Mouse (Mus musculus): ENCODE results near the gene Dusp22. TPM values are rescaled to one million over a fixed set of nuclear protein-coding genes. Genes with fewer than 3 reads are reported as not detected.

The Dusp22 gene
- total RNA-seq, 1 experiment, result 6.9 TPM

DNA sequence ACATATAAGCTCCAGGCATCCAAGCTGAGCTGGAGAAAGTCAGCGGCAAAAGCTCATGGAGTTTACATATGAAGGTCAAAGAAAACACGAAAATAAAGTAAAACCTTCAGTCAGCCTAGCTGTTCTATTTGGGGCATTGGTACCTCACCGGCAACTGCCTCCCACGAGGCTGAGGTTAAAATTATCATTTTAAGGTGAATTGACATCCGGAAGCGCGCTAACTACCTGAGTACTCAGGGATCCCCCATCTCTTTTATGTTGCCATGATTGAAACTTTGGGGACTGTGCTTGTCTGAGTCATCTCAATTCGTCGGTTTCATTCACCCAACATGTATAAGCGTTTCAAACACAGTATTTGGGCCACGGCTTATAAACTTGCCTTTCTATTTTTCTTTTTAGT lies 88.5 kb downstream of the Dusp22 start:
- DNase-seq (ENCODE audit: low read depth, low spot score), result no peak
- in situ Hi-C loops (cut with MboI; ENCODE audit: low sequenced_read_pairs in 2 of 2, unreplicated experiment in 2 of 2), result no loop called here
- TF ChIP-seq CHD2 (IDR thresholded peaks at IDR 0.05; ENCODE audit: low read depth, low read length) (no peak), ZC3H11A (IDR thresholded peaks at IDR 0.05; ENCODE audit: borderline replicate concordance, low read depth, low read length) (no peak), MAFK (IDR thresholded peaks at IDR 0.05; ENCODE audit: insufficient read depth, low read depth, low read length) (no peak), ZNF384 (IDR thresholded peaks at IDR 0.05; ENCODE audit: low read depth, low read length) (no peak), HCFC1 (IDR thresholded peaks at IDR 0.05; ENCODE audit: borderline replicate concordance, insufficient read depth, low read length) (no peak)
- Histone ChIP-seq H3K4me3 (ENCODE audit: insufficient read depth in 1 of 2, low read depth in 1 of 2, low read length in 2 of 2, poor library complexity in 1 of 2, severe bottlenecking in 1 of 2) (no peak overlapping the region), H3K27ac (ENCODE audit: insufficient read depth, low read depth, low read length, poor library complexity, severe bottlenecking) (no peak overlapping the region), H3K4me1 (ENCODE audit: control insufficient read depth in 2 of 2, insufficient read depth in 2 of 2, low read length in 2 of 2, poor library complexity in 1 of 2) (peaks cover 0 to 5% of the 10 kb centered on the region in 2 experiments; a peak in 1 of 4 replicates), H3K9me3 (ENCODE audit: control insufficient read depth, insufficient read depth, low read depth, low read length) (no peaks in the 10 kb centered on the region), H3K9ac (ENCODE audit: insufficient read depth, low read depth, low read length, poor library complexity, severe bottlenecking) (no peak overlapping the region), H3K36me3 (ENCODE audit: control insufficient read depth, insufficient read depth, low read length, poor library complexity, severe bottlenecking) (no peaks in the 10 kb centered on the region)

DNA sequence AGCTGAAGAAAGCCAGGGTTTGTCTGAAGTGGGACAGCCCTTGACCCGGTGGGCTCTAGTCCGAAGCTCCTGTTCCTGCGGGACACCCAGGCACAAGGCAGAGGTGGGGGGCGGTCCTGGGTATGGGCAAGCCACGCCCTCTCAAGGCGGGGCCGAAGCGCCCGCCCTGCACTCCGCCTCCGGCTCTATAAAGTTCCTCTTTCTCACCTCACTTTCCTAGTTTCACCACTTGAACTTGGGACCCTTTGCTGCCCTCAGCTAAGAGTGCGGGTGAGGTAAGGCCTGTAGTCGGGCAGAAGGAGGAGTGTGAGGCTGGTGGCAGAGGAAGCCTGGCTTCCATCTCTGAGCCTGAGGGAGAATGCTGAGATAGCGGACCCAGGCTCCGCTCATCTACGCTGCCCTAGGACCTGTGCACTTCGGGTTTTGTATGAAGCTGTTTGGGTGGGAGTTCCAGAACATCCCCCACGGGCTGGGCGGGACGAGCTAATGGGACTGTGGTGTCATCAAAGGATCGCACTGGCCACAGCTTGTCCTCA lies 89.3 kb downstream of the Dusp22 start, which contains the start of gene Irf4:
Gene Irf4 (plus strand): TSS at position 206 of the 536 bp plus-strand sequence.
- Histone ChIP-seq H3K4me3 (ENCODE audit: insufficient read depth in 1 of 2, low read depth in 1 of 2, low read length in 2 of 2, poor library complexity in 1 of 2, severe bottlenecking in 1 of 2) (peak within 1 kb of the TSS; percentile 53 to 72), H3K4me1 (ENCODE audit: control insufficient read depth in 2 of 2, insufficient read depth in 2 of 2, low read length in 2 of 2, poor library complexity in 1 of 2) (peaks cover 0 to 5% of the 10 kb centered on the region in 2 experiments; a peak in 1 of 4 replicates), H3K36me3 (ENCODE audit: control insufficient read depth, insufficient read depth, low read length, poor library complexity, severe bottlenecking) (no peaks in the 10 kb centered on the region), H3K9ac (ENCODE audit: insufficient read depth, low read depth, low read length, poor library complexity, severe bottlenecking) (no peak within 1 kb of the TSS), H3K9me3 (ENCODE audit: control insufficient read depth, insufficient read depth, low read depth, low read length) (no peaks in the 10 kb centered on the region), H3K27ac (ENCODE audit: insufficient read depth, low read depth, low read length, poor library complexity, severe bottlenecking) (no peak within 1 kb of the TSS)
- no peak for TF ChIP-seq MAFK (IDR thresholded peaks at IDR 0.05; ENCODE audit: insufficient read depth, low read depth, low read length)
- TF ChIP-seq CHD2 (IDR thresholded peaks at IDR 0.05; ENCODE audit: low read depth, low read length), result no peak
- no peak for TF ChIP-seq ZC3H11A (IDR thresholded peaks at IDR 0.05; ENCODE audit: borderline replicate concordance, low read depth, low read length)
- TF ChIP-seq HCFC1 (IDR thresholded peaks at IDR 0.05; ENCODE audit: borderline replicate concordance, insufficient read depth, low read length), result no peak
- no peak for TF ChIP-seq ZNF384 (IDR thresholded peaks at IDR 0.05; ENCODE audit: low read depth, low read length)
- no peak for DNase-seq (ENCODE audit: low read depth, low spot score)
- in situ Hi-C loops (cut with MboI; ENCODE audit: low sequenced_read_pairs in 2 of 2, unreplicated experiment in 2 of 2), result no loop called here

DNA sequence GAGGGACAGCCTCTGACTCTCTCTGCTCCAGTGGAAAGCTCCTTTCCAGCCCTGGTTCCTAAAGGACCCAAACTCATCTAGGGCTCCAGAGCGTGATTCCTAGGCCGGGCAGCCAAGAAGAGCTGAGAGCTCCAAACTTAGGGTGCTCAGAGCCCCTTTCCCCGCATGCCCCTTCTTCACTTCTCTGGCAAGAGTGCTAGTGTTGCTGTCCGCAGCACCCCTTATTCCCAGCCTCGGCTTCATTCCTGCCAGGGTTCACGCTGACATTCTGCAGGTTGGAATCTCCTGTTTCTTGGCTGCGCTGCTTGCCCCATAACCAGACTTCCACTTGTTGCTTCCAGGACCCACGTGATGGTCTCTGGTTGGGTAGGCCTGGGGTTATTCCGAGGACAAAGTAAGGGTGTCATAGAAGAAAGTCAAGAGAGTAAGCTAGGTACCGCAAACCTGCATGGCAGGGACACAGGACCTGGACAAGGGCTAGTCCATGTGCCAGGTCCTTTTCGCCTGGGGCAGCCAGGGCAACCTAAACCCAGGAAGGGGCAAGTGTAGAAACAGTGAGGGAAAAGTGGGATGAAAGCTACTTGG lies 89.8 kb downstream of the Dusp22 start:
- no peak for DNase-seq (ENCODE audit: low read depth, low spot score)
- no peak overlapping the region for H3K27ac ChIP-seq (ENCODE audit: insufficient read depth, low read depth, low read length, poor library complexity, severe bottlenecking)
- peaks cover 0 to 5% of the 10 kb centered on the region in 2 experiments; a peak in 1 of 4 replicates for H3K4me1 ChIP-seq (ENCODE audit: control insufficient read depth in 2 of 2, insufficient read depth in 2 of 2, low read length in 2 of 2, poor library complexity in 1 of 2)
- H3K36me3 ChIP-seq (ENCODE audit: control insufficient read depth, insufficient read depth, low read length, poor library complexity, severe bottlenecking), result no peaks in the 10 kb centered on the region
- H3K4me3 ChIP-seq (ENCODE audit: insufficient read depth in 1 of 2, low read depth in 1 of 2, low read length in 2 of 2, poor library complexity in 1 of 2, severe bottlenecking in 1 of 2), result peak overlapping the region; percentile 53 to 72; a peak in 3 of 4 replicates
- no peaks in the 10 kb centered on the region for H3K9me3 ChIP-seq (ENCODE audit: control insufficient read depth, insufficient read depth, low read depth, low read length)
- in situ Hi-C loops (cut with MboI; ENCODE audit: low sequenced_read_pairs in 2 of 2, unreplicated experiment in 2 of 2), result no loop called here
- no peak overlapping the region for H3K9ac ChIP-seq (ENCODE audit: insufficient read depth, low read depth, low read length, poor library complexity, severe bottlenecking)
- TF ChIP-seq MAFK (IDR thresholded peaks at IDR 0.05; ENCODE audit: insufficient read depth, low read depth, low read length) (no peak), ZNF384 (IDR thresholded peaks at IDR 0.05; ENCODE audit: low read depth, low read length) (no peak), CHD2 (IDR thresholded peaks at IDR 0.05; ENCODE audit: low read depth, low read length) (no peak), HCFC1 (IDR thresholded peaks at IDR 0.05; ENCODE audit: borderline replicate concordance, insufficient read depth, low read length) (no peak), ZC3H11A (IDR thresholded peaks at IDR 0.05; ENCODE audit: borderline replicate concordance, low read depth, low read length) (no peak)

- H3K36me3 ChIP-seq (ENCODE audit: control insufficient read depth, insufficient read depth, low read length, poor library complexity, severe bottlenecking), result no peaks in the 10 kb centered on the region
- TF ChIP-seq MAFK (IDR thresholded peaks at IDR 0.05; ENCODE audit: insufficient read depth, low read depth, low read length) (no peak), HCFC1 (IDR thresholded peaks at IDR 0.05; ENCODE audit: borderline replicate concordance, insufficient read depth, low read length) (no peak), CHD2 (IDR thresholded peaks at IDR 0.05; ENCODE audit: low read depth, low read length) (no peak), ZC3H11A (IDR thresholded peaks at IDR 0.05; ENCODE audit: borderline replicate concordance, low read depth, low read length) (no peak), ZNF384 (IDR thresholded peaks at IDR 0.05; ENCODE audit: low read depth, low read length) (no peak)
- in situ Hi-C loops (cut with MboI; ENCODE audit: low sequenced_read_pairs in 2 of 2, unreplicated experiment in 2 of 2), result no loop called here
- H3K9me3 ChIP-seq (ENCODE audit: control insufficient read depth, insufficient read depth, low read depth, low read length), result no peaks in the 10 kb centered on the region
- peak overlapping the region; percentile 32 to 55; a peak in 2 of 4 replicates for H3K4me3 ChIP-seq (ENCODE audit: insufficient read depth in 1 of 2, low read depth in 1 of 2, low read length in 2 of 2, poor library complexity in 1 of 2, severe bottlenecking in 1 of 2)
- H3K9ac ChIP-seq (ENCODE audit: insufficient read depth, low read depth, low read length, poor library complexity, severe bottlenecking), result no peak overlapping the region
- peaks cover 0 to 5% of the 10 kb centered on the region in 2 experiments; a peak in 1 of 4 replicates for H3K4me1 ChIP-seq (ENCODE audit: control insufficient read depth in 2 of 2, insufficient read depth in 2 of 2, low read length in 2 of 2, poor library complexity in 1 of 2)
- no peak overlapping the region for H3K27ac ChIP-seq (ENCODE audit: insufficient read depth, low read depth, low read length, poor library complexity, severe bottlenecking)
- no peak for DNase-seq (ENCODE audit: low read depth, low spot score)
Measured at GRCm38 (mm10) chr13:30750461-30751303, 90.9 kb downstream of the Dusp22 start.

Data from ES-E14 (cell line).